Mouse (Mus musculus) ES-E14 (cell line): ENCODE results near the gene Calm2. TPM values are rescaled to one million over a fixed set of nuclear protein-coding genes. Genes with fewer than 3 reads are reported as not detected.

ENCODE experiments used
- DNase-seq: peaks from one replicate; pipeline ENCODE4 v3.0.0-alpha.2; 2013; ENCODE audit warnings: low read depth, low spot score
- H3K27ac ChIP-seq: 2 replicates; pipeline ENCODE4 v1.5.1; 2012; ENCODE audit warnings: low read depth, mild to moderate bottlenecking, low read length, moderate library complexity, mixed read lengths; ENCODE audit not compliant: poor library complexity, insufficient read depth, severe bottlenecking
- H3K36me3 ChIP-seq: 2 replicates; pipeline ENCODE4 v1.6.1; 2012; ENCODE audit warnings: mild to moderate bottlenecking, low read length, moderate library complexity, mixed read lengths; ENCODE audit not compliant: control insufficient read depth, poor library complexity, insufficient read depth, severe bottlenecking
- H3K4me1 ChIP-seq, 2 experiments: fragments of 150-350 bp in 1 of 2; sonication (generic) in 1 of 2; 2 replicates each; pipeline ENCODE4 v1.6.1; 2012; ENCODE audit warnings: low read length in 2 of 2, mild to moderate bottlenecking in 1 of 2, mixed read lengths in 1 of 2; ENCODE audit not compliant: control insufficient read depth in 2 of 2, insufficient read depth in 2 of 2, poor library complexity in 1 of 2
- H3K4me3 ChIP-seq, 2 experiments: fragments of 150-350 bp in 1 of 2; sonication (generic) in 1 of 2; 2 replicates each; pipeline ENCODE4 v1.5.1; 2012; ENCODE audit warnings: low read length in 2 of 2, low read depth in 1 of 2, mild to moderate bottlenecking in 1 of 2, mixed read lengths in 1 of 2; ENCODE audit not compliant: insufficient read depth in 1 of 2, poor library complexity in 1 of 2, severe bottlenecking in 1 of 2
- H3K9ac ChIP-seq: 2 replicates; pipeline ENCODE4 v1.6.1; 2012; ENCODE audit warnings: low read depth, mild to moderate bottlenecking, low read length, mixed read lengths; ENCODE audit not compliant: poor library complexity, insufficient read depth, severe bottlenecking
- H3K9me3 ChIP-seq: fragments of 150-350 bp; sonication (generic); 2 replicates; pipeline ENCODE4 v1.6.1; 2012; ENCODE audit warnings: low read depth, mild to moderate bottlenecking, low read length; ENCODE audit not compliant: control insufficient read depth, insufficient read depth
- CHD2 ChIP-seq: IDR thresholded peaks from 2 replicates; pipeline ENCODE4 v1.6.1; 2014; ENCODE audit warnings: mild to moderate bottlenecking, low read depth, low read length, inconsistent platforms
- HCFC1 ChIP-seq: IDR thresholded peaks from 2 replicates; pipeline ENCODE4 v1.6.1; 2012; ENCODE audit warnings: low read length, inconsistent platforms, borderline replicate concordance; ENCODE audit not compliant: insufficient read depth
- MAFK ChIP-seq: IDR thresholded peaks from 2 replicates; pipeline ENCODE4 v1.6.1; 2014; ENCODE audit warnings: mild to moderate bottlenecking, low read depth, low read length, inconsistent platforms; ENCODE audit not compliant: insufficient read depth
- ZC3H11A ChIP-seq: IDR thresholded peaks from 2 replicates; pipeline ENCODE4 v1.6.1; 2012; ENCODE audit warnings: low read depth, mild to moderate bottlenecking, inconsistent platforms, low read length, borderline replicate concordance
- ZNF384 ChIP-seq: IDR thresholded peaks from 2 replicates; pipeline ENCODE4 v1.6.1; 2012; ENCODE audit warnings: low read depth, low read length, inconsistent platforms
- in situ Hi-C, 2 experiments: fragments of 600-800 bp; cut with MboI; formaldehyde crosslinking; loops; one replicate each; pipeline ENCODE4 v1.15.1; 2025; ENCODE audit warnings: low sequenced_read_pairs in 2 of 2, inconsistent platforms in 1 of 2; ENCODE audit not compliant: unreplicated experiment in 2 of 2
- total RNA-seq: library from RNA; depleted of rRNA; stranded (reverse); fragments of 300-350 nt; gene quantifications from 2 replicates; pipeline ENCODE4 v1.2.3, GENCODE M21; 2012; rRNA removed

The Calm2 gene
- total RNA-seq, 1 experiment, result 358 TPM

DNA sequence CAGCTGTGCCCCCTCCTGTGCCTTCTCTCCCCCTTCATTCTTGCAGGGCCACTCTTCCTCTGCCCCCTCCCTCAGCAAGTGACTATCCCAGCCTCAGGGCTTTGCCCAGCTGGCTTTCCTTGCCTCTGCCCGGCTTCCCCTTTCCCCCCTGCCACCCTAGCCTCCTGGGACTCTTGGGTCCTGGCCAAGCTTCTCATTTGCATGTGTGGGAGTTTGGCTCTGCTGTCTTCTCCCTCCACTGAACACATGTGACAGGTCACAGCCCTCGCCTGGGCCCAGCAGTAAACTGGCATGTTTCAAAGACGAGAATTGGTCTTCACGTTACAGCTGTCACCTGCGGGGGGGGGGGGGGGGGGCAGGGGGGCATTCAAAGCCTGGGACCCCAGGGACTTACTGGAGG, 59.7 kb downstream of the Calm2 start:
- Histone ChIP-seq H3K27ac (no peak overlapping the region), H3K9me3 (no peaks in the 10 kb centered on the region), H3K4me3 (no peak overlapping the region), H3K4me1 (no peaks in the 10 kb centered on the region), H3K9ac (no peak overlapping the region), H3K36me3 (no peaks in the 10 kb centered on the region)
- DNase-seq, result no peak
- in situ Hi-C loops, result no loop called here
- TF ChIP-seq MAFK, result no peak
- TF ChIP-seq CHD2, result no peak
- no peak for TF ChIP-seq ZNF384
- no peak for TF ChIP-seq ZC3H11A
- TF ChIP-seq HCFC1, result no peak

DNA sequence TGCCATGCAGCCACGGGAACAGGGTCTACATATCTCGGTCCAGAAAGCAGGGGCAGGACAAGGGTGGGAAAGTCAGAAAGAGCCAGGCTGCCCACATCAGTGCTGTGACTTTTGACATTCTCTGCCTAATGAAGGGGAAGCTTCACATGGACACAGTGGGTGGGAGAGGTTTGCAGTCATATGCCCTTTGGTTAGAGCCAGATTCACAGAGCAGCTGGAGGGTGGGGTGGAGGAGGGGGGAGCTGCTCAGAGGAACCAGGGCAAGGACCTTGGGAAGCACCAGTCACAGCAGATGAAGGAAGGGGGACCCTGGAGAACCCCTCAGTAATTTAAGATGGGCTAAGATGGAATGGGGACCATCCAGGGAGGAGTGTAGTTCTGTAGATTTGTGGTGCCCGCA, 60.9 kb downstream of the Calm2 start:
- no peaks in the 10 kb centered on the region for H3K9me3 ChIP-seq
- peaks cover 0 to 2% of the 10 kb centered on the region in 2 experiments; a peak in 1 of 4 replicates for H3K4me1 ChIP-seq
- H3K27ac ChIP-seq, result no peak overlapping the region
- no peaks in the 10 kb centered on the region for H3K36me3 ChIP-seq
- DNase-seq, result no peak
- in situ Hi-C loops, result no loop called here
- H3K9ac ChIP-seq, result no peak overlapping the region
- H3K4me3 ChIP-seq, result no peak overlapping the region
- TF ChIP-seq MAFK (no peak), ZNF384 (no peak), HCFC1 (no peak), ZC3H11A (no peak), CHD2 (no peak)

Other genes starting within 250 kb of the Calm2 start
- gene Mcfd2, start 181.0 kb downstream of the Calm2 start, total RNA-seq, result 81.8 and 98.4 TPM in 2 replicates
- gene Ttc7, start 164.0 kb downstream of the Calm2 start, total RNA-seq, result 2.7 and 4.2 TPM in 2 replicates
- not detected in 2 replicates for gene Stpg4, start 19.2 kb downstream of the Calm2 start, total RNA-seq
- gene Epcam, start 189.0 kb upstream of the Calm2 start, total RNA-seq, result 170 and 405 TPM in 2 replicates
- gene Msh2, start 225.4 kb upstream of the Calm2 start, total RNA-seq, result 102 and 120 TPM in 2 replicates